Mouse (Mus musculus) CH12.LX (cell line): ENCODE results near the gene Mapk8ip1. TPM values are rescaled to one million over a fixed set of nuclear protein-coding genes. Genes with fewer than 3 reads are reported as not detected.

Source experiments
- DNase-seq: peaks from one replicate; pipeline ENCODE4 v3.0.0-alpha.2; 2013; ENCODE audit errors: extremely low read depth
- H3K27ac ChIP-seq: 2 replicates; pipeline ENCODE4 v1.5.1; 2012; ENCODE audit warnings: low read depth, mild to moderate bottlenecking, control low read depth, moderate library complexity; ENCODE audit not compliant: insufficient read depth
- H3K27me3 ChIP-seq: replicated peaks from 2 replicates; pipeline ENCODE3; 2012; ENCODE audit warnings: inconsistent platforms
- H3K36me3 ChIP-seq, 2 experiments: replicated peaks in 1 of 2; 2 replicates each; pipeline versions ENCODE3 to v1.6.1; 2012; ENCODE audit warnings: inconsistent platforms in 1 of 2, low read length in 1 of 2, mild to moderate bottlenecking in 1 of 2, mixed read lengths in 1 of 2, moderate library complexity in 1 of 2; ENCODE audit not compliant: control insufficient read depth in 1 of 2, insufficient read depth in 1 of 2
- H3K4me1 ChIP-seq, 2 experiments: 2 replicates each; pipeline ENCODE4 v1.6.1; 2012; ENCODE audit warnings: inconsistent platforms in 1 of 2, moderate library complexity in 1 of 2; ENCODE audit not compliant: insufficient read depth in 2 of 2, control insufficient read depth in 1 of 2
- H3K4me2 ChIP-seq: 2 replicates; pipeline ENCODE4 v1.6.1; 2012; ENCODE audit warnings: low read depth, mild to moderate bottlenecking, control low read depth; ENCODE audit not compliant: poor library complexity, insufficient read depth, severe bottlenecking
- H3K4me3 ChIP-seq, 3 experiments: fragments of 150-350 bp in 1 of 3; sonication (generic) in 1 of 3; replicated peaks in 1 of 3; 2 replicates each; pipeline versions ENCODE3 to v1.5.1; 2011 to 2012; ENCODE audit warnings: low read depth in 2 of 3, low read length in 2 of 3, mild to moderate bottlenecking in 2 of 3, moderate library complexity in 2 of 3, control low read depth in 1 of 3, improper control_type of control experiment in 1 of 3, inconsistent platforms in 1 of 3, mixed read lengths in 1 of 3; ENCODE audit not compliant: poor library complexity in 1 of 3
- H3K79me2 ChIP-seq: replicated peaks from 2 replicates; pipeline ENCODE4 v1.6.1; 2012; ENCODE audit warnings: mild to moderate bottlenecking, moderate library complexity; ENCODE audit not compliant: control insufficient read depth, poor library complexity, insufficient read depth, severe bottlenecking; ENCODE audit errors: extremely low read depth
- H3K9ac ChIP-seq: 2 replicates; pipeline ENCODE4 v1.6.1; 2012; ENCODE audit warnings: low read depth, mild to moderate bottlenecking, control low read depth, moderate library complexity; ENCODE audit not compliant: insufficient read depth
- H3K9me3 ChIP-seq: replicated peaks from 2 replicates; pipeline ENCODE3; 2012; ENCODE audit warnings: low read length, inconsistent platforms, mixed read lengths
- CHD1 ChIP-seq: IDR thresholded peaks from 2 replicates; pipeline ENCODE4 v1.6.1; 2012; ENCODE audit warnings: low read depth, low read length, improper control_type of control experiment, inconsistent platforms
- CHD2 ChIP-seq: IDR thresholded peaks from 2 replicates; pipeline ENCODE4 v1.6.1; 2011; ENCODE audit warnings: low read length, improper control_type of control experiment
- MAX ChIP-seq: IDR thresholded peaks from 2 replicates; pipeline ENCODE4 v1.6.1; 2011; ENCODE audit warnings: low read length, improper control_type of control experiment
- MYC ChIP-seq: IDR thresholded peaks from 2 replicates; pipeline ENCODE4 v1.6.1; 2011; ENCODE audit warnings: low read depth, mild to moderate bottlenecking, improper control_type of control experiment, low read length
- SIN3A ChIP-seq: IDR thresholded peaks from 2 replicates; pipeline ENCODE4 v1.6.1; 2012; ENCODE audit warnings: low read length, improper control_type of control experiment, inconsistent platforms
- TCF12 ChIP-seq: IDR thresholded peaks from 2 replicates; pipeline ENCODE4 v1.6.1; 2014; ENCODE audit warnings: low read depth, mild to moderate bottlenecking, inconsistent platforms, low read length, improper control_type of control experiment
- USF1 ChIP-seq: IDR thresholded peaks from 2 replicates; pipeline ENCODE4 v1.6.1; 2014; ENCODE audit warnings: low read depth, mild to moderate bottlenecking, inconsistent platforms, low read length, improper control_type of control experiment
- USF2 ChIP-seq: conservative IDR thresholded peaks from 2 replicates; pipeline ENCODE4 v1.6.1; 2011; ENCODE audit warnings: low read depth, low read length, improper control_type of control experiment
- dilution Hi-C: fragments of 300-500 bp; cut with MboI; formaldehyde crosslinking; loops from 2 replicates; pipeline ENCODE4 v1.14.3; 2020; ENCODE audit warnings: low sequenced_read_pairs; ENCODE audit not compliant: extremely low pct_unique_long_range_greater_than_20kb, extremely low pct_ligation_motif_present
- in situ Hi-C: fragments of 300-500 bp; cut with MboI; formaldehyde crosslinking; loops from 3 replicates; pipeline ENCODE4 v1.14.3; 2019; ENCODE audit warnings: low sequenced_read_pairs, low pct_ligation_motif_present, low pct_unique_long_range_greater_than_20kb, mixed read lengths
- polyA plus RNA-seq: library from polyadenylated mRNA; unstranded; fragments of >175 nt; gene quantifications from 2 replicates; pipeline ENCODE4 v1.2.1, GENCODE M21; 2012; ENCODE audit warnings: low read depth; ENCODE audit not compliant: insufficient read length
- total RNA-seq, 2 experiments: library from RNA; depleted of rRNA; stranded (reverse); fragments of 300-350 nt in 1 of 2; fragments of >200 nt in 1 of 2; gene quantifications; 2 replicates each; pipeline ENCODE4 v1.2.3; 2012 to 2014

Gene Mapk8ip1
- total and polyA plus RNA-seq, 3 experiments: 5.4 to 13.0 (median 5.5) TPM

- Histone ChIP-seq H3K4me1 (peaks cover 10 to 53% of the 10 kb centered on the region in 2 experiments), H3K9ac (no peak overlapping the region), H3K27ac (no peak overlapping the region), H3K4me3 (no peak overlapping the region), H3K4me2 (no peak overlapping the region), H3K79me2 (no peaks in the 10 kb centered on the region), H3K36me3 (peaks cover 46 to 69% of the 10 kb centered on the region in 2 experiments), H3K9me3 (peaks cover 10% of the 10 kb centered on the region), H3K27me3 (no peaks in the 10 kb centered on the region)
- in situ Hi-C loops (no loop called here), dilution Hi-C loops (no loop called here)
- no peak for DNase-seq
- TF ChIP-seq CHD2: no peak
These were observed 3.7 kb upstream of the Mapk8ip1 start for GRCm38 (mm10) chr2:92404737-92405136.

- H3K9ac ChIP-seq: no peak overlapping the region
- H3K4me1 ChIP-seq: peaks cover 10 to 53% of the 10 kb centered on the region in 2 experiments
- H3K9me3 ChIP-seq: peaks cover 10% of the 10 kb centered on the region
- H3K4me2 ChIP-seq: no peak overlapping the region
- H3K27ac ChIP-seq: no peak overlapping the region
- no peak overlapping the region for H3K4me3 ChIP-seq
- dilution Hi-C loops: no loop called here
- no peaks in the 10 kb centered on the region for H3K27me3 ChIP-seq
- no peak for DNase-seq
- TF ChIP-seq MYC: no peak
- no peaks in the 10 kb centered on the region for H3K79me2 ChIP-seq
- in situ Hi-C loops: no loop called here
- H3K36me3 ChIP-seq: peaks cover 38 to 60% of the 10 kb centered on the region in 2 experiments
These were observed 2.8 kb upstream of the Mapk8ip1 start for GRCm38 (mm10) chr2:92403776-92404319.

- no peaks in the 10 kb centered on the region for H3K79me2 ChIP-seq
- no peak for DNase-seq
- dilution Hi-C loops: no loop called here
- no peak overlapping the region for H3K4me2 ChIP-seq
- in situ Hi-C loops: no loop called here
- H3K4me3 ChIP-seq: no peak overlapping the region
- H3K27ac ChIP-seq: no peak overlapping the region
- peaks cover 10% of the 10 kb centered on the region for H3K9me3 ChIP-seq
- H3K9ac ChIP-seq: no peak overlapping the region
- TF ChIP-seq USF1: no peak
- no peak for TF ChIP-seq USF2
- TF ChIP-seq TCF12: no peak
- no peak for TF ChIP-seq MAX
- no peak for TF ChIP-seq CHD1
- no peak for TF ChIP-seq SIN3A
- peaks cover 10 to 53% of the 10 kb centered on the region in 2 experiments for H3K4me1 ChIP-seq
- H3K27me3 ChIP-seq: no peaks in the 10 kb centered on the region
- peaks cover 27 to 50% of the 10 kb centered on the region in 2 experiments for H3K36me3 ChIP-seq
These were observed 1.7 kb upstream of the Mapk8ip1 start for GRCm38 (mm10) chr2:92402591-92403326.
